Mouse (Mus musculus): ENCODE data around the gene Kcnk10. TPM values are rescaled to one million over a fixed set of nuclear protein-coding genes. Genes with fewer than 3 reads are reported as not detected.

The Kcnk10 gene
- total and polyA plus RNA-seq, 3 experiments, result 0.16 TPM; not detected in 2

- no peaks in the 10 kb centered on the region for H3K4me1 ChIP-seq (ENCODE audit: insufficient read depth, low read depth, low read length)
- DNase-seq (ENCODE audit: low spot score), result no peak
- no peaks in the 10 kb centered on the region for H3K36me3 ChIP-seq (replicated peaks)
- H3K27me3 ChIP-seq (ENCODE audit: insufficient read depth, low read length), result no peaks in the 10 kb centered on the region
- TF ChIP-seq GATA1 (IDR thresholded peaks at IDR 0.05; ENCODE audit: borderline replicate concordance, low read length), result no peak
- no peak for TF ChIP-seq CTCF (IDR thresholded peaks at IDR 0.05; ENCODE audit: low read depth, low read length)
- TF ChIP-seq POLR2AphosphoS5 (IDR thresholded peaks at IDR 0.05; ENCODE audit: insufficient replicate concordance, low read depth, low read length), result no peak
- TF ChIP-seq TAL1 (conservative IDR thresholded peaks at IDR 0.05; ENCODE audit: low read depth, low read length), result no peak
- no peak for TF ChIP-seq GATA2 (IDR thresholded peaks at IDR 0.05; ENCODE audit: borderline replicate concordance, low read depth, low read length)
- no peak for ATAC-seq (ENCODE audit: extremely low read depth, insufficient number of reproducible peaks, low FRiP score, poor library complexity, severe bottlenecking)
- H3K4me3 ChIP-seq (ENCODE audit: low read depth, low read length), result no peak overlapping the region
- H3K9me3 ChIP-seq (replicated peaks), result peaks cover 4% of the 10 kb centered on the region; the same call in 1 of the 2 replicates
These were observed 158.3 kb downstream of the Kcnk10 start for GRCm38 (mm10) chr12:98419849-98420248.

GRCm38 (mm10) chr12:98409580-98409979 lies 168.5 kb downstream of the Kcnk10 start:
- ATAC-seq (ENCODE audit: extremely low read depth, insufficient number of reproducible peaks, low FRiP score, poor library complexity, severe bottlenecking), result no peak
- no peak for TF ChIP-seq CTCF (IDR thresholded peaks at IDR 0.05; ENCODE audit: low read depth, low read length)
- TF ChIP-seq POLR2AphosphoS5 (IDR thresholded peaks at IDR 0.05; ENCODE audit: insufficient replicate concordance, low read depth, low read length), result no peak
- no peak for TF ChIP-seq TAL1 (conservative IDR thresholded peaks at IDR 0.05; ENCODE audit: low read depth, low read length)
- TF ChIP-seq GATA2 (IDR thresholded peaks at IDR 0.05; ENCODE audit: borderline replicate concordance, low read depth, low read length), result no peak
- TF ChIP-seq GATA1 (IDR thresholded peaks at IDR 0.05; ENCODE audit: borderline replicate concordance, low read length), result no peak
- DNase-seq (ENCODE audit: low spot score), result no peak
- Histone ChIP-seq H3K4me3 (ENCODE audit: low read depth, low read length) (no peak overlapping the region), H3K36me3 (replicated peaks) (no peaks in the 10 kb centered on the region), H3K9me3 (replicated peaks) (no peaks in the 10 kb centered on the region; the same call in 1 of the 2 replicates), H3K4me1 (ENCODE audit: insufficient read depth, low read depth, low read length) (no peaks in the 10 kb centered on the region), H3K27me3 (ENCODE audit: insufficient read depth, low read length) (no peaks in the 10 kb centered on the region)

GRCm38 (mm10) chr12:98406598-98406997 lies 171.5 kb downstream of the Kcnk10 start:
- Histone ChIP-seq H3K27me3 (ENCODE audit: insufficient read depth, low read length) (no peaks in the 10 kb centered on the region), H3K4me1 (ENCODE audit: insufficient read depth, low read depth, low read length) (no peaks in the 10 kb centered on the region), H3K9me3 (replicated peaks) (no peaks in the 10 kb centered on the region; the same call in 1 of the 2 replicates), H3K4me3 (ENCODE audit: low read depth, low read length) (no peak overlapping the region), H3K36me3 (replicated peaks) (no peaks in the 10 kb centered on the region)
- TF ChIP-seq POLR2AphosphoS5 (IDR thresholded peaks at IDR 0.05; ENCODE audit: insufficient replicate concordance, low read depth, low read length) (no peak), GATA2 (IDR thresholded peaks at IDR 0.05; ENCODE audit: borderline replicate concordance, low read depth, low read length) (no peak), CTCF (IDR thresholded peaks at IDR 0.05; ENCODE audit: low read depth, low read length) (no peak), GATA1 (IDR thresholded peaks at IDR 0.05; ENCODE audit: borderline replicate concordance, low read length) (no peak), TAL1 (conservative IDR thresholded peaks at IDR 0.05; ENCODE audit: low read depth, low read length) (no peak)
- ATAC-seq (ENCODE audit: extremely low read depth, insufficient number of reproducible peaks, low FRiP score, poor library complexity, severe bottlenecking) (no peak), DNase-seq (ENCODE audit: low spot score) (no peak)

- DNase-seq (ENCODE audit: low spot score) (no peak), ATAC-seq (ENCODE audit: extremely low read depth, insufficient number of reproducible peaks, low FRiP score, poor library complexity, severe bottlenecking) (no peak)
- H3K4me3 ChIP-seq (ENCODE audit: low read depth, low read length), result no peak overlapping the region
- H3K4me1 ChIP-seq (ENCODE audit: insufficient read depth, low read depth, low read length), result no peaks in the 10 kb centered on the region
- H3K9me3 ChIP-seq (replicated peaks), result no peaks in the 10 kb centered on the region; the same call in 1 of the 2 replicates
- H3K36me3 ChIP-seq (replicated peaks), result no peaks in the 10 kb centered on the region
- TF ChIP-seq GATA2 (IDR thresholded peaks at IDR 0.05; ENCODE audit: borderline replicate concordance, low read depth, low read length) (no peak), TAL1 (conservative IDR thresholded peaks at IDR 0.05; ENCODE audit: low read depth, low read length) (no peak), CTCF (IDR thresholded peaks at IDR 0.05; ENCODE audit: low read depth, low read length) (no peak), GATA1 (IDR thresholded peaks at IDR 0.05; ENCODE audit: borderline replicate concordance, low read length) (no peak), POLR2AphosphoS5 (IDR thresholded peaks at IDR 0.05; ENCODE audit: insufficient replicate concordance, low read depth, low read length) (no peak)
- no peaks in the 10 kb centered on the region for H3K27me3 ChIP-seq (ENCODE audit: insufficient read depth, low read length)
These were observed 172.0 kb downstream of the Kcnk10 start for GRCm38 (mm10) chr12:98406076-98406475.

- H3K36me3 ChIP-seq (replicated peaks), result no peaks in the 10 kb centered on the region
- ATAC-seq (ENCODE audit: extremely low read depth, insufficient number of reproducible peaks, low FRiP score, poor library complexity, severe bottlenecking) (no peak), DNase-seq (ENCODE audit: low spot score) (no peak)
- no peak for TF ChIP-seq POLR2AphosphoS5 (IDR thresholded peaks at IDR 0.05; ENCODE audit: insufficient replicate concordance, low read depth, low read length)
- no peak for TF ChIP-seq CTCF (IDR thresholded peaks at IDR 0.05; ENCODE audit: low read depth, low read length)
- no peak for TF ChIP-seq GATA2 (IDR thresholded peaks at IDR 0.05; ENCODE audit: borderline replicate concordance, low read depth, low read length)
- H3K27me3 ChIP-seq (ENCODE audit: insufficient read depth, low read length), result no peaks in the 10 kb centered on the region
- no peak overlapping the region for H3K4me3 ChIP-seq (ENCODE audit: low read depth, low read length)
- H3K4me1 ChIP-seq (ENCODE audit: insufficient read depth, low read depth, low read length), result no peaks in the 10 kb centered on the region
- H3K9me3 ChIP-seq (replicated peaks), result 0 out of 2 replicates have a peak, but pooled peaks cover 2% of the 10 kb centered on the region
These were observed 181.5 kb downstream of the Kcnk10 start for GRCm38 (mm10) chr12:98396586-98396985.

- Histone ChIP-seq H3K27me3 (ENCODE audit: insufficient read depth, low read length) (no peaks in the 10 kb centered on the region), H3K4me3 (ENCODE audit: low read depth, low read length) (no peak overlapping the region), H3K4me1 (ENCODE audit: insufficient read depth, low read depth, low read length) (no peaks in the 10 kb centered on the region), H3K36me3 (replicated peaks) (no peaks in the 10 kb centered on the region), H3K9me3 (replicated peaks) (0 out of 2 replicates have a peak, but pooled peaks cover 2% of the 10 kb centered on the region)
- no peak for DNase-seq (ENCODE audit: low spot score)
- no peak for ATAC-seq (ENCODE audit: extremely low read depth, insufficient number of reproducible peaks, low FRiP score, poor library complexity, severe bottlenecking)
- TF ChIP-seq TAL1 (conservative IDR thresholded peaks at IDR 0.05; ENCODE audit: low read depth, low read length), result no peak
- no peak for TF ChIP-seq POLR2AphosphoS5 (IDR thresholded peaks at IDR 0.05; ENCODE audit: insufficient replicate concordance, low read depth, low read length)
- no peak for TF ChIP-seq GATA1 (IDR thresholded peaks at IDR 0.05; ENCODE audit: borderline replicate concordance, low read length)
- TF ChIP-seq GATA2 (IDR thresholded peaks at IDR 0.05; ENCODE audit: borderline replicate concordance, low read depth, low read length), result no peak
- TF ChIP-seq CTCF (IDR thresholded peaks at IDR 0.05; ENCODE audit: low read depth, low read length), result no peak
These were observed 184.0 kb downstream of the Kcnk10 start for GRCm38 (mm10) chr12:98394115-98394514.

All from G1E (cell line).